Mouse (Mus musculus) gastrocnemius, adult 8-10 months (tissue): ENCODE measurements at regions not wholly inside any gene's neighbourhood (a gene's known extent, or its start where the extent isn't known, plus 50 kb on each side); places are given as distances from the start of the nearest gene placed in this dataset.

Experiments used
- DNase-seq, 2 experiments: peaks; one replicate each; pipeline ENCODE4 v3.0.0; 2022; ENCODE audit warnings: low spot score in 2 of 2

- no peak for DNase-seq
Measured at GRCm38 (mm10) chr2:48718261-48718660, 95.6 kb upstream of the Acvr2a start.

- no peak for DNase-seq
Measured at GRCm38 (mm10) chr2:48730780-48731179, 83.1 kb upstream of the Acvr2a start.

GRCm38 (mm10) chr2:48733936-48734335, 80.0 kb upstream of the Acvr2a start:
- DNase-seq: no peak

- peak; percentile 10 to 52 for DNase-seq
Measured at GRCm38 (mm10) chr2:48734521-48734920, 79.4 kb upstream of the Acvr2a start.

GRCm38 (mm10) chr2:48736312-48736711, 77.6 kb upstream of the Acvr2a start:
- no peak for DNase-seq
